Mouse (Mus musculus) myocyte (in vitro differentiated cells): ENCODE measurements around the gene Ifi203. TPM values are rescaled to one million over a fixed set of nuclear protein-coding genes. Genes with fewer than 3 reads are reported as not detected.
"Not testable (repeated sequence)": the region's sequence is repeated elsewhere in the genome, so short reads cannot be mapped to it uniquely, and the experiment has no call there.

Source experiments
- H3K27me3 ChIP-seq: one replicate; pipeline ENCODE4 v1.6.1; 2011; ENCODE audit not compliant: control insufficient read depth, insufficient read depth, insufficient read length
- H3K36me3 ChIP-seq: one replicate; pipeline ENCODE4 v1.6.1; 2011; ENCODE audit not compliant: control insufficient read depth, insufficient read depth
- H3K4me2 ChIP-seq: one replicate; pipeline ENCODE4 v1.6.1; 2011; ENCODE audit warnings: low read depth, control low read depth
- H3K4me3 ChIP-seq: one replicate; pipeline ENCODE4 v1.5.1; 2011; ENCODE audit warnings: mild to moderate bottlenecking, control low read depth, moderate library complexity
- H3K79me2 ChIP-seq: one replicate; pipeline ENCODE4 v1.6.1; 2011; ENCODE audit not compliant: control insufficient read depth, insufficient read depth
- H3ac ChIP-seq: one replicate; pipeline ENCODE4 v1.6.1; 2011; ENCODE audit not compliant: control insufficient read depth, insufficient read length
- CEBPB ChIP-seq: IDR thresholded peaks from 2 replicates; pipeline ENCODE4 v1.6.1; 2011; ENCODE audit warnings: mild to moderate bottlenecking, moderate library complexity; ENCODE audit not compliant: poor library complexity, insufficient read depth, severe bottlenecking
- E2F4 ChIP-seq: IDR thresholded peaks from one replicate; pipeline ENCODE4 v1.6.1; 2011; ENCODE audit warnings: mild to moderate bottlenecking, control low read depth, moderate library complexity; ENCODE audit not compliant: insufficient read depth
- MAX ChIP-seq: IDR thresholded peaks from one replicate; pipeline ENCODE4 v1.6.1; 2011; ENCODE audit warnings: low read depth, mild to moderate bottlenecking, control low read depth
- MYOD1 ChIP-seq, 3 experiments: IDR thresholded peaks; one replicate each; pipeline ENCODE4 v1.6.1; 2011; ENCODE audit warnings: control low read depth in 2 of 3, low read depth in 2 of 3, mild to moderate bottlenecking in 2 of 3, moderate library complexity in 1 of 3; ENCODE audit not compliant: insufficient read length in 2 of 3, control insufficient read depth in 1 of 3
- POLR2A ChIP-seq: IDR thresholded peaks from one replicate; pipeline ENCODE4 v1.6.1; 2011; ENCODE audit warnings: low read depth, mild to moderate bottlenecking, control low read depth, moderate library complexity; ENCODE audit not compliant: insufficient read length
- REST ChIP-seq: IDR thresholded peaks from one replicate; pipeline ENCODE4 v1.6.1; 2011; ENCODE audit warnings: mild to moderate bottlenecking, control low read depth, moderate library complexity; ENCODE audit not compliant: insufficient read depth, insufficient read length
- SRF ChIP-seq: IDR thresholded peaks from one replicate; pipeline ENCODE4 v1.6.1; 2011; ENCODE audit warnings: low read depth; ENCODE audit not compliant: control insufficient read depth, insufficient read length
- TCF3 ChIP-seq: IDR thresholded peaks from one replicate; pipeline ENCODE4 v1.6.1; 2011; ENCODE audit warnings: low read depth, control low read depth; ENCODE audit not compliant: insufficient read length
- polyA plus RNA-seq: library from polyadenylated mRNA; unstranded; fragments of >200 nt; fragmentation: generic; extraction: Trizol; gene quantifications from one replicate; pipeline ENCODE4 v1.2.1, GENCODE M21; 2012; ENCODE audit warnings: missing spikeins

The Ifi203 gene
- polyA plus RNA-seq, 1 experiment = 3.3 TPM

GRCm38 (mm10) chr1:173912548-173913255 lies 29.8 kb downstream of the Ifi203 start, which contains the start of gene Ifi211:
Ifi211 (minus strand) TSS chr1:173913046.
- not testable (repeated sequence) for H3K27me3 ChIP-seq, H3K36me3 ChIP-seq, H3ac ChIP-seq
- peaks cover 21% of the 10 kb centered on the region for H3K79me2 ChIP-seq
- peak within 1 kb of the TSS; percentile 29 for H3K4me3 ChIP-seq
- H3K4me2 ChIP-seq = peak within 1 kb of the TSS; percentile 70
- TF ChIP-seq CEBPB = 0 out of 2 replicates have a peak, but pooled peaks have one; percentile 26

GRCm38 (mm10) chr1:173911808-173912464 lies 30.5 kb downstream of the Ifi203 start:
- H3K4me3 ChIP-seq = peak overlapping the region; percentile 29
- no peak for TF ChIP-seq MYOD1 (IDR thresholded peaks at IDR 0.05; ENCODE audit: control insufficient read depth in 1 of 3, insufficient read length in 2 of 3, low read depth in 2 of 3)
- TF ChIP-seq REST = no peak
- TF ChIP-seq E2F4 = no peak
- no peak for TF ChIP-seq TCF3
- TF ChIP-seq CEBPB = no peak
- no peak for TF ChIP-seq SRF
- TF ChIP-seq MAX = no peak
- TF ChIP-seq POLR2A = no peak
- peak overlapping the region; percentile 70 for H3K4me2 ChIP-seq

GRCm38 (mm10) chr1:173908390-173908789 lies 34.1 kb downstream of the Ifi203 start:
- not testable (repeated sequence) for H3K4me2 ChIP-seq, H3K4me3 ChIP-seq, H3K27me3 ChIP-seq, H3K36me3 ChIP-seq, H3ac ChIP-seq
- H3K79me2 ChIP-seq = peaks cover 21% of the 10 kb centered on the region

More at GRCm38 (mm10) chr1:173911808-173912464, 30.5 kb downstream of the Ifi203 start:
- H3ac ChIP-seq = no peak overlapping the region
- no peaks in the 10 kb centered on the region for H3K36me3 ChIP-seq
- peaks cover 21% of the 10 kb centered on the region for H3K79me2 ChIP-seq
- no peaks in the 10 kb centered on the region for H3K27me3 ChIP-seq

- not testable (repeated sequence) for H3K4me2 ChIP-seq, H3K27me3 ChIP-seq, H3K36me3 ChIP-seq, H3ac ChIP-seq, H3K4me3 ChIP-seq, H3K79me2 ChIP-seq
These were observed 36.6 kb downstream of the Ifi203 start for GRCm38 (mm10) chr1:173905885-173906284.

GRCm38 (mm10) chr1:173889741-173890140 lies 52.7 kb downstream of the Ifi203 start:
- H3K36me3 ChIP-seq, H3ac ChIP-seq, H3K27me3 ChIP-seq, H3K4me3 ChIP-seq, H3K79me2 ChIP-seq, H3K4me2 ChIP-seq: not testable (repeated sequence)

- H3K27me3 ChIP-seq, H3K4me3 ChIP-seq, H3K4me2 ChIP-seq, H3K36me3 ChIP-seq, H3K79me2 ChIP-seq, H3ac ChIP-seq: not testable (repeated sequence)
These were observed 55.3 kb downstream of the Ifi203 start for GRCm38 (mm10) chr1:173887026-173887787.

GRCm38 (mm10) chr1:173880004-173880666 lies 62.3 kb downstream of the Ifi203 start:
- not testable (repeated sequence) for H3ac ChIP-seq, H3K27me3 ChIP-seq, H3K79me2 ChIP-seq, H3K36me3 ChIP-seq, H3K4me3 ChIP-seq
- peak; percentile 45; the same call in 1 of the 2 replicates for TF ChIP-seq CEBPB
- peak overlapping the region; percentile 40 for H3K4me2 ChIP-seq

- not testable (repeated sequence) for H3K36me3 ChIP-seq, H3K4me3 ChIP-seq, H3K79me2 ChIP-seq, H3K27me3 ChIP-seq, H3ac ChIP-seq
- peak overlapping the region; percentile 52 for H3K4me2 ChIP-seq
These were observed 63.1 kb downstream of the Ifi203 start for GRCm38 (mm10) chr1:173879225-173879987.

GRCm38 (mm10) chr1:173878264-173878663 lies 64.2 kb downstream of the Ifi203 start:
- not testable (repeated sequence) for H3K36me3 ChIP-seq, H3K4me3 ChIP-seq, H3K79me2 ChIP-seq, H3K27me3 ChIP-seq, H3ac ChIP-seq
- peak overlapping the region; percentile 47 for H3K4me2 ChIP-seq
